Mouse (Mus musculus) MEL (cell line): ENCODE measurements around the gene Zfand5. TPM values are rescaled to one million over a fixed set of nuclear protein-coding genes. Genes with fewer than 3 reads are reported as not detected.

ENCODE experiments used
- DNase-seq: peaks from one replicate; pipeline ENCODE4 v3.0.0; 2011; ENCODE audit warnings: low read depth, low spot score
- H3K27ac ChIP-seq: 2 replicates; pipeline ENCODE4 v1.5.1; 2012; ENCODE audit warnings: low read depth, mild to moderate bottlenecking, control low read depth, low read length, moderate library complexity; ENCODE audit not compliant: control insufficient read depth
- H3K27me3 ChIP-seq, 2 experiments: fragments of 150-350 bp in 1 of 2; sonication (generic) in 1 of 2; 2 replicates each; pipeline ENCODE4 v1.6.1; 2012; ENCODE audit warnings: low read length in 2 of 2, mild to moderate bottlenecking in 2 of 2, improper control_type of control experiment in 1 of 2, moderate library complexity in 1 of 2; ENCODE audit not compliant: insufficient read depth in 2 of 2, control insufficient read depth in 1 of 2
- H3K36me3 ChIP-seq, 2 experiments: 2 replicates each; pipeline ENCODE4 v1.6.1; 2012 to 2014; ENCODE audit warnings: low read length in 2 of 2, improper control_type of control experiment in 1 of 2, inconsistent platforms in 1 of 2, mild to moderate bottlenecking in 1 of 2; ENCODE audit not compliant: insufficient read depth in 2 of 2, control insufficient read depth in 1 of 2
- H3K4me1 ChIP-seq, 2 experiments: fragments of 150-350 bp in 1 of 2; sonication (generic) in 1 of 2; 2 replicates each; pipeline ENCODE4 v1.6.1; 2012; ENCODE audit warnings: low read length in 2 of 2, improper control_type of control experiment in 1 of 2, mild to moderate bottlenecking in 1 of 2; ENCODE audit not compliant: insufficient read depth in 2 of 2, control insufficient read depth in 1 of 2
- H3K4me3 ChIP-seq, 2 experiments: fragments of 150-350 bp in 1 of 2; sonication (generic) in 1 of 2; 2 replicates each; pipeline ENCODE4 v1.5.1; 2012; ENCODE audit warnings: low read depth in 2 of 2, low read length in 2 of 2, mild to moderate bottlenecking in 2 of 2, moderate library complexity in 2 of 2, control low read depth in 1 of 2, improper control_type of control experiment in 1 of 2; ENCODE audit not compliant: control insufficient read depth in 1 of 2, insufficient read depth in 1 of 2
- H3K79me2 ChIP-seq: 2 replicates; pipeline ENCODE4 v1.6.1; 2012; ENCODE audit warnings: mild to moderate bottlenecking, low read length, moderate library complexity; ENCODE audit not compliant: control insufficient read depth, poor library complexity, insufficient read depth
- H3K9ac ChIP-seq: 2 replicates; pipeline ENCODE4 v1.6.1; 2012; ENCODE audit warnings: low read depth, mild to moderate bottlenecking, control low read depth, low read length, moderate library complexity; ENCODE audit not compliant: control insufficient read depth, poor library complexity, severe bottlenecking
- H3K9me3 ChIP-seq: fragments of 150-350 bp; sonication (generic); replicated peaks from 2 replicates; pipeline ENCODE4 v1.6.1; 2012; ENCODE audit warnings: mild to moderate bottlenecking, low read length, improper control_type of control experiment, moderate library complexity; ENCODE audit not compliant: insufficient read depth
- BHLHE40 ChIP-seq: IDR thresholded peaks from 2 replicates; pipeline ENCODE4 v1.6.1; 2012; ENCODE audit warnings: low read depth, mild to moderate bottlenecking, inconsistent platforms, low read length, improper control_type of control experiment, borderline replicate concordance
- CHD1 ChIP-seq: IDR thresholded peaks from 2 replicates; pipeline ENCODE4 v1.6.1; 2012; ENCODE audit warnings: low read depth, mild to moderate bottlenecking, inconsistent platforms, low read length, improper control_type of control experiment
- CHD2 ChIP-seq: IDR thresholded peaks from 2 replicates; pipeline ENCODE4 v1.6.1; 2011; ENCODE audit warnings: low read length, improper control_type of control experiment
- CTCF ChIP-seq, 3 experiments: IDR thresholded peaks in 2 of 3; conservative IDR thresholded peaks in 1 of 3; 2 replicates each; pipeline ENCODE4 v1.5.1; 2011 to 2012; ENCODE audit warnings: low read length in 3 of 3, low read depth in 2 of 3, mild to moderate bottlenecking in 2 of 3, improper control_type of control experiment in 1 of 3, inconsistent platforms in 1 of 3, mixed read lengths in 1 of 3, moderate library complexity in 1 of 3; ENCODE audit not compliant: control insufficient read depth in 1 of 3, insufficient read depth in 1 of 3, poor library complexity in 1 of 3, severe bottlenecking in 1 of 3
- E2F4 ChIP-seq: IDR thresholded peaks from 2 replicates; pipeline ENCODE4 v1.6.1; 2011; ENCODE audit warnings: low read depth, low read length, improper control_type of control experiment, borderline replicate concordance
- EP300 ChIP-seq, 2 experiments: IDR thresholded peaks; 2 replicates each; pipeline ENCODE4 v1.6.1; 2011; ENCODE audit warnings: improper control_type of control experiment in 2 of 2, low read length in 2 of 2, low read depth in 1 of 2, mild to moderate bottlenecking in 1 of 2
- GABPA ChIP-seq: IDR thresholded peaks from 2 replicates; pipeline ENCODE4 v1.6.1; 2012; ENCODE audit warnings: low read depth, mild to moderate bottlenecking, inconsistent platforms, low read length, improper control_type of control experiment, moderate library complexity
- GATA1 ChIP-seq: IDR thresholded peaks from 2 replicates; pipeline ENCODE4 v1.6.1; 2011; ENCODE audit warnings: low read depth, low read length, improper control_type of control experiment
- JUND ChIP-seq: IDR thresholded peaks from 2 replicates; pipeline ENCODE4 v1.6.1; 2011; ENCODE audit warnings: low read depth, mild to moderate bottlenecking, improper control_type of control experiment, low read length
- KAT2A ChIP-seq: conservative IDR thresholded peaks from 2 replicates; pipeline ENCODE4 v1.6.1; 2012; ENCODE audit warnings: low read depth, low read length, improper control_type of control experiment, inconsistent platforms
- MAFK ChIP-seq: IDR thresholded peaks from 2 replicates; pipeline ENCODE4 v1.6.1; 2011; ENCODE audit warnings: low read depth, mild to moderate bottlenecking, low read length, improper control_type of control experiment, borderline replicate concordance
- MAX ChIP-seq: IDR thresholded peaks from 2 replicates; pipeline ENCODE4 v1.6.1; 2011; ENCODE audit warnings: low read length, improper control_type of control experiment
- MAZ ChIP-seq: IDR thresholded peaks from 2 replicates; pipeline ENCODE4 v1.6.1; 2012; ENCODE audit warnings: low read depth, mild to moderate bottlenecking, inconsistent platforms, low read length, improper control_type of control experiment
- MEF2A ChIP-seq: IDR thresholded peaks from 2 replicates; pipeline ENCODE4 v1.6.1; 2014; ENCODE audit warnings: low read depth, mild to moderate bottlenecking, inconsistent platforms, low read length, improper control_type of control experiment; ENCODE audit not compliant: poor library complexity, insufficient replicate concordance, severe bottlenecking; ENCODE audit errors: extremely low read depth
- NRF1 ChIP-seq: IDR thresholded peaks from 2 replicates; pipeline ENCODE4 v1.6.1; 2014; ENCODE audit warnings: low read depth, mild to moderate bottlenecking, inconsistent platforms, low read length, improper control_type of control experiment, moderate library complexity; ENCODE audit not compliant: poor library complexity, insufficient read depth, severe bottlenecking
- POLR2A ChIP-seq, 2 experiments: IDR thresholded peaks; 2 replicates each; pipeline ENCODE4 v1.6.1; 2011 to 2012; ENCODE audit warnings: low read length in 2 of 2, mild to moderate bottlenecking in 2 of 2, control low read depth in 1 of 2, improper control_type of control experiment in 1 of 2, low read depth in 1 of 2, moderate library complexity in 1 of 2; ENCODE audit not compliant: control insufficient read depth in 1 of 2, insufficient read depth in 1 of 2, poor library complexity in 1 of 2
- POLR2AphosphoS2 ChIP-seq: IDR thresholded peaks from 2 replicates; pipeline ENCODE4 v1.6.1; 2011; ENCODE audit warnings: low read length, improper control_type of control experiment
- POLR2AphosphoS5 ChIP-seq: IDR thresholded peaks from 2 replicates; pipeline ENCODE4 v1.6.1; 2012; ENCODE audit warnings: low read depth, borderline replicate concordance, mild to moderate bottlenecking, inconsistent platforms, low read length, moderate library complexity, mixed read lengths
- RAD21 ChIP-seq: IDR thresholded peaks from 2 replicates; pipeline ENCODE4 v1.6.1; 2011; ENCODE audit warnings: mild to moderate bottlenecking, low read depth, low read length, improper control_type of control experiment
- TAL1 ChIP-seq: IDR thresholded peaks from 2 replicates; pipeline ENCODE4 v1.6.1; 2012; ENCODE audit warnings: mild to moderate bottlenecking, inconsistent platforms, low read length, moderate library complexity, mixed read lengths
- TBP ChIP-seq: IDR thresholded peaks from 2 replicates; pipeline ENCODE4 v1.8.0; 2011; ENCODE audit warnings: low read depth, low read length, improper control_type of control experiment
- TCF12 ChIP-seq: IDR thresholded peaks from 2 replicates; pipeline ENCODE4 v1.6.1; 2014; ENCODE audit warnings: low read depth, mild to moderate bottlenecking, inconsistent platforms, low read length, improper control_type of control experiment, moderate library complexity
- UBTF ChIP-seq: IDR thresholded peaks from 2 replicates; pipeline ENCODE4 v1.6.1; 2012; ENCODE audit warnings: low read depth, mild to moderate bottlenecking, inconsistent platforms, low read length, improper control_type of control experiment, moderate library complexity, borderline replicate concordance; ENCODE audit not compliant: insufficient read depth
- USF2 ChIP-seq, 2 experiments: IDR thresholded peaks; 2 replicates each; pipeline ENCODE4 v1.6.1; 2011 to 2012; ENCODE audit warnings: improper control_type of control experiment in 2 of 2, low read length in 2 of 2, borderline replicate concordance in 1 of 2, inconsistent platforms in 1 of 2, low read depth in 1 of 2, mild to moderate bottlenecking in 1 of 2; ENCODE audit not compliant: insufficient read depth in 1 of 2
- ZKSCAN1 ChIP-seq: IDR thresholded peaks from 2 replicates; pipeline ENCODE4 v1.6.1; 2012; ENCODE audit warnings: low read depth, mild to moderate bottlenecking, inconsistent platforms, low read length, improper control_type of control experiment, moderate library complexity
- ZMIZ1 ChIP-seq: IDR thresholded peaks from 2 replicates; pipeline ENCODE4 v1.6.1; 2012; ENCODE audit warnings: low read depth, mild to moderate bottlenecking, inconsistent platforms, low read length, improper control_type of control experiment, moderate library complexity
- ZNF384 ChIP-seq: IDR thresholded peaks from 2 replicates; pipeline ENCODE4 v1.6.1; 2012; ENCODE audit warnings: low read depth, mild to moderate bottlenecking, inconsistent platforms, low read length, improper control_type of control experiment
- polyA plus RNA-seq, 2 experiments: library from polyadenylated mRNA; stranded (reverse) in 1 of 2; unstranded in 1 of 2; fragments of >175 nt in 1 of 2; fragments of >200 nt in 1 of 2; gene quantifications; 2 replicates each; pipeline versions ENCODE4 v1.2.1 to v1.2.4; 2012; ENCODE audit warnings: low replicate concordance in 2 of 2, low read depth in 1 of 2; ENCODE audit not compliant: insufficient read length in 2 of 2, insufficient read depth in 1 of 2, missing spikeins in 1 of 2
- total RNA-seq: library from RNA; depleted of rRNA; stranded (reverse); fragments of 300-350 nt; gene quantifications from 2 replicates; pipeline ENCODE4 v1.2.3, GENCODE M21; 2012

The Zfand5 gene
- total and polyA plus RNA-seq, 3 experiments = 48.1 to 66.8 (median 51.5) TPM

DNA sequence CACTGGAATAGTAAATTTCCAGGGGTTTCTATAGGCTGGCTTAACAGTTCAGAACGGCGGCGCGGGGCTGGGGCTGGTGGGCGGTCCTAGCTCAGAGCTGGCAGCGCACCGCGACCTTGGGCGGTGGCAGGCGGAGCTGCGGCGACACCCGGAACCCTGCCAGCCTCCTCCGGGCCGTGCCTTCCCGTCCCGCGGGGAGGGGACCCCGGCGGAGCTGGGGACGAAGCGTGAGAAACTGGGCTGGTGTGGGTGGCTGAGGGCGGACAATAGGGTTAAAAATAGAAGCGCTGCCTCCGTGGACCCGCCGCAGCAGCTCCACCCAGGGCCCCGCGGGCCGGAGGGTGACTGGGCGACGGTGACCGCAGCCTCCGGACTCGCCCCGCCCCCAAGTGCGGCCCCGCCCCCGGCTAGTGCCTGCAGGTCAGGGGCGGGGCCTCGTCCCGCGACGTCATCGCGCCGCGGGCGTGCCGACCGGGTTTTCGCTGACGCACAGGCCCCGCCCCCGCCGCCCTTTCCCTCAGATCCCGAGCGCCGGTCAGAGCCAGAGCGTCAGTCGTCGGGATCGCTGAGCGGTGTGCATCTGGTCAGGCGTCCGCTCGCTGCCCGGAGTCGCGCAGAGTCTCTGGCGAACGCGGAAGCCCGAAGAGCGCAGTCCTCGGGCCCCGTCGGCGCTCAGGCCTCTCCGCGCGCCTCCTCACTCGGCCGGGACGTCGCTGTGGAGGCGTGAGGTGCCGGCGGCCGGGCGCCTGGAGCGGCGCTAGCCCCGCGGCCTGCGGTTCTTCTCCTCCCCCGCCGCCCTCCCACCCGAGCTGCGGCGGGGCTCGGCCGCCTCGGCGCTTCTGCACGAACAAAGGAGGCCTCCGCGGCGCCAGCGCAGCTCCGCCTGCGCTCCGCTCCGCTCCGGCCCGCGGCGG lies at the start of gene Zfand5 (continued):
- TF ChIP-seq MAX = no peak
- TF ChIP-seq USF2 (IDR thresholded peaks at IDR 0.05; ENCODE audit: borderline replicate concordance in 1 of 2, insufficient read depth in 1 of 2, low read depth in 1 of 2, low read length in 2 of 2) = no peak
- TF ChIP-seq MEF2A = peak; percentile 42; the same call in 1 of the 2 replicates
- TF ChIP-seq TAL1 = no peak

- Histone ChIP-seq H3K4me1 (no peaks in the 10 kb centered on the region), H3K9me3 (no peaks in the 10 kb centered on the region), H3K79me2 (no peaks in the 10 kb centered on the region), H3K4me3 (no peak overlapping the region), H3K27ac (no peak overlapping the region), H3K36me3 (no peaks in the 10 kb centered on the region), H3K9ac (no peak overlapping the region), H3K27me3 (no peaks in the 10 kb centered on the region)
- DNase-seq = no peak
- TF ChIP-seq E2F4 = no peak
- no peak for TF ChIP-seq CHD2
- no peak for TF ChIP-seq MAFK
- TF ChIP-seq MAX = no peak
- TF ChIP-seq GATA1 = no peak
- no peak for TF ChIP-seq ZNF384
- TF ChIP-seq JUND = no peak
- TF ChIP-seq TCF12 = no peak
- no peak for TF ChIP-seq ZKSCAN1
- TF ChIP-seq MAZ = no peak
- TF ChIP-seq MEF2A = no peak
Measured at GRCm38 (mm10) chr19:21227131-21227530, 44.9 kb upstream of the Zfand5 start.

DNA sequence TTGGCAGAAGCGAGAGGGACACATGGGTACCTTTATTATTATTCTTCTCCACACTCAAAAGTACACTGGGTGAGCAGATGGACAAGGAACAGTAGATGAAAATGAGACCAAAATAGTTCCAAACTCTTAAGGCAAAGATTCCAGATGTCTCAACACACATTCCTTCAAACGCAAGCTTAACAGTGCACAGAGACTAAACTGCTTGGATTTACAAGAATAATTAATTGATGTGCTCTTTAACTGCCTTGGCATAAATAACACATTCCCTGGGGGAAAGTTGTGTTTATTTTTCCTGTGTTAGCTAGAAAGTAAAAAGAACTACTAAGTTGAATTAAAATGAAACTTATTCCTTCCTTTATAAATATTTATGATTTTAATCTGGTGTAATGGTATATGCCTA lies 44.3 kb upstream of the Zfand5 start:
- Histone ChIP-seq H3K4me1 (no peaks in the 10 kb centered on the region), H3K27ac (no peak overlapping the region), H3K4me3 (no peak overlapping the region), H3K9ac (no peak overlapping the region), H3K79me2 (no peaks in the 10 kb centered on the region), H3K9me3 (no peaks in the 10 kb centered on the region), H3K27me3 (no peaks in the 10 kb centered on the region), H3K36me3 (no peaks in the 10 kb centered on the region)
- TF ChIP-seq KAT2A (no peak), CHD2 (no peak), NRF1 (no peak), RAD21 (no peak), ZKSCAN1 (no peak), CHD1 (no peak), POLR2A (IDR thresholded peaks at IDR 0.05; ENCODE audit: control insufficient read depth in 1 of 2, insufficient read depth in 1 of 2, low read depth in 1 of 2, low read length in 2 of 2, poor library complexity in 1 of 2) (no peak), BHLHE40 (no peak), POLR2AphosphoS5 (no peak), POLR2AphosphoS2 (no peak), CTCF (IDR thresholded peaks at IDR 0.05 in 2 of 3, conservative IDR thresholded peaks at IDR 0.05 in 1 of 3; ENCODE audit: control insufficient read depth in 1 of 3, insufficient read depth in 1 of 3, low read depth in 2 of 3, low read length in 3 of 3, poor library complexity in 1 of 3, severe bottlenecking in 1 of 3) (no peak), TBP (no peak), ZMIZ1 (no peak), EP300 (IDR thresholded peaks at IDR 0.05; ENCODE audit: low read depth in 1 of 2, low read length in 2 of 2) (no peak), ZNF384 (no peak), UBTF (no peak), MAFK (no peak), GABPA (no peak), TAL1 (no peak)
- DNase-seq = no peak
